Mouse (Mus musculus) spleen, adult 2 months (tissue): ENCODE data around the gene Pth2. TPM values are rescaled to one million over a fixed set of nuclear protein-coding genes. Genes with fewer than 3 reads are reported as not detected.

Source experiments
- DNase-seq, 2 experiments: peaks; one replicate each; pipeline versions ENCODE4 v3.0.0 to v3.0.0-alpha.2; 2012 to 2021; ENCODE audit warnings: low spot score in 2 of 2, low read depth in 1 of 2
- H3K27ac ChIP-seq: fragments of 200-500 bp; 2 replicates; pipeline ENCODE4 v1.5.1; 2012; ENCODE audit warnings: low read length, inconsistent platforms; ENCODE audit not compliant: insufficient read depth
- H3K27me3 ChIP-seq: fragments of 200-500 bp; 2 replicates; pipeline ENCODE4 v1.6.1; 2012; ENCODE audit warnings: mild to moderate bottlenecking, moderate library complexity, low read length, inconsistent platforms; ENCODE audit not compliant: control insufficient read depth, insufficient read depth
- H3K36me3 ChIP-seq: fragments of 200-500 bp; 2 replicates; pipeline ENCODE4 v1.6.1; 2012; ENCODE audit warnings: mild to moderate bottlenecking, low read length, inconsistent platforms; ENCODE audit not compliant: control insufficient read depth, insufficient read depth
- H3K4me1 ChIP-seq: fragments of 200-500 bp; 2 replicates; pipeline ENCODE4 v1.6.1; 2011; ENCODE audit warnings: inconsistent platforms; ENCODE audit not compliant: control insufficient read depth, insufficient read depth, insufficient read length
- H3K4me3 ChIP-seq: fragments of 200-500 bp; 2 replicates; pipeline ENCODE4 v1.5.1; 2011; ENCODE audit warnings: mild to moderate bottlenecking, inconsistent platforms; ENCODE audit not compliant: insufficient read depth, insufficient read length; ENCODE audit errors: extremely low read depth
- CTCF ChIP-seq: fragments of 200-500 bp; IDR thresholded peaks from 2 replicates; pipeline ENCODE4 v1.5.1; 2011; ENCODE audit warnings: mild to moderate bottlenecking, inconsistent platforms; ENCODE audit not compliant: insufficient read depth, insufficient read length, insufficient replicate concordance; ENCODE audit errors: extremely low read depth
- POLR2A ChIP-seq: fragments of 200-500 bp; IDR thresholded peaks from 2 replicates; pipeline ENCODE4 v1.6.1; 2011; ENCODE audit warnings: low read depth, low read length, inconsistent platforms
- WGBS: fragments of 180-500 bp; shearing (Covaris S2); methylation state at CpG from one replicate; pipeline ENCODE4 v1.1.7; 2018; 5-methylcytosine and 5-hydroxymethylcytosine counted together
- polyA plus RNA-seq: library from polyadenylated mRNA; depleted of rRNA; stranded (reverse); fragments of >200 nt; gene quantifications from 2 replicates; pipeline ENCODE4 v1.2.3, GENCODE M21; 2012

The Pth2 gene
- polyA plus RNA-seq, 1 experiment: not detected

GRCm38 (mm10) chr7:45191803-45192363, 11.1 kb downstream of the Pth2 start:
- WGBS: 49% methylated on average over 8 of the region's 8 CpGs
- H3K27ac ChIP-seq: no peak overlapping the region
- no peaks in the 10 kb centered on the region for H3K27me3 ChIP-seq
- no peaks in the 10 kb centered on the region for H3K36me3 ChIP-seq
- H3K4me3 ChIP-seq: no peak overlapping the region
- TF ChIP-seq CTCF (no peak), POLR2A (no peak)
- H3K4me1 ChIP-seq: no peaks in the 10 kb centered on the region
- no peak for DNase-seq

GRCm38 (mm10) chr7:45192585-45193310, 12.0 kb downstream of the Pth2 start:
- H3K27me3 ChIP-seq: no peaks in the 10 kb centered on the region
- H3K4me3 ChIP-seq: no peak overlapping the region
- TF ChIP-seq POLR2A: no peak
- TF ChIP-seq CTCF: no peak
- no peaks in the 10 kb centered on the region for H3K4me1 ChIP-seq
- no peaks in the 10 kb centered on the region for H3K36me3 ChIP-seq
- 85% methylated on average over 7 of the region's 7 CpGs for WGBS
- H3K27ac ChIP-seq: no peak overlapping the region
- DNase-seq: no peak

DNA sequence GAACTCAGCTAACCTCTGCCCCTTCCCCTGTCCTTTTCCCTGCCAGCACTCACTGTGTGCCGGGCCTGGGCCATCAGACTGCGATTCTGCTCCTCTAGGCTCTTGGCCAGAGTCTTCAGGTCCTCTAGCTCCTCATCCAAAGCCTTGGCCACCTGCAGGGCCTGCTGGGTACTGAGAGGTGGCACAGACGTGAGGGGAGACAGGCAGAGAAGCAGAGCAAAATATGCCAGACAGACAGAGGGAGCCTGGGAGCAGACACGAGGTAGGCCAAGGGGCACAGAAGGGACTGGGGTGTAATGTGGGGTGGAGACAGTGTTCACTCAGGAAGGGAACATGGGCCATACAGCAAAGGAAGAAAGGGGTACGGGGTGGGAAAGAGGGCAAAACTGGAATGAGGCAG, 12.6 kb downstream of the Pth2 start:
- Histone ChIP-seq H3K4me3 (no peak overlapping the region), H3K36me3 (no peaks in the 10 kb centered on the region), H3K4me1 (no peaks in the 10 kb centered on the region), H3K27ac (no peak overlapping the region), H3K27me3 (no peaks in the 10 kb centered on the region)
- TF ChIP-seq CTCF (no peak), POLR2A (no peak)
- WGBS: 58% methylated on average over 5 of the region's 5 CpGs
- no peak for DNase-seq

DNA sequence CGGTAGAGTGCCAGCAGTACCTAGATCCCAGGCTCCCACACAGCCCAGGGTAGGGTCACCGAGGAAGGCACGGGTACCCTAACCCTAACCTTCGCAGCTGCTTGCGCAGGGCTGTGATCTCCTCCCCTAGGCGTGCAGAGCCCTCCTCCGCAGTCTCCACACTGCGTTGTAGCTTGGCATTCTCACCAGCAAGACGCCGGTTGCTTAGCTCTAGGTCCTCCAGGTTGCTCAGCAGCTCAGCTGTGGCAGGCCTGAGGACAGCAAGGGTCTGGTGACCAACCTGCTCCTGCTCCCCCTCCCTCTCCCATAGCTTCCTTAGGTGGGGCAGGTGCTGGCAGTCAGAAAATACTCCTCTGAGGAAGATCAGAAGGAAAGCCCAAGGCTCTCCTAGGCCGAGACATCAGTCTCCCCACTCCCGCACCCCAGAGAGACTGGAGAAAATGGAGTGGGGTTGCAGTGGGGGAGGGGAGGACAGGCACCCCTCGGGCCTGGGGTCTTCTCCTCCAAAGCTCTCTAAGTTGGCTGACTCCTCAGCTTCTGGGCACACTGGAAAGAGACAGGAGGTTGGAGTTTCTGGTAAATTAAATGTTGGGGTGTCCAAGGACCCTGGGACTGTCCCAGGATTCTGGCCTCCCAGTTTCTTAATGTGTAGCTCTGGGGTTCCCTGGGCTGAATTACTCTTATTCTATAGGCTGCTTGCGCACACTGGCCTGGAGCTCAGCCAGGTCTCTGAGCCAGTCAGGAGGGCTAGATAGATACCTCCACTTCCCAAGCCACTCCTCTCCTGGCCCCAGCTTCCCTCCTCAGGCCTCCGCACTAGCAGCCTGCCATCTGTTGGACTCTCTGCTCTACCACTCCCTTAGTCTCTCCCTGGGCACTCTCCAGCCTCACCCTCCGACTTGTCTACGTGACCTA, 13.3 kb downstream of the Pth2 start:
- no peaks in the 10 kb centered on the region for H3K4me1 ChIP-seq
- no peak overlapping the region for H3K4me3 ChIP-seq
- H3K27ac ChIP-seq: no peak overlapping the region
- no peaks in the 10 kb centered on the region for H3K27me3 ChIP-seq
- no peak for DNase-seq
- H3K36me3 ChIP-seq: no peaks in the 10 kb centered on the region
- WGBS: 87% methylated on average over 17 of the region's 17 CpGs
- TF ChIP-seq CTCF (no peak), POLR2A (no peak)

- DNase-seq: no peak
- Histone ChIP-seq H3K27me3 (no peaks in the 10 kb centered on the region), H3K27ac (no peak overlapping the region), H3K4me1 (no peaks in the 10 kb centered on the region), H3K36me3 (no peaks in the 10 kb centered on the region), H3K4me3 (no peak overlapping the region)
- TF ChIP-seq CTCF: no peak
- no peak for TF ChIP-seq POLR2A
- 74% methylated on average over 13 of the region's 13 CpGs for WGBS
Observed at GRCm38 (mm10) chr7:45195341-45196175, 14.8 kb downstream of the Pth2 start.

DNA sequence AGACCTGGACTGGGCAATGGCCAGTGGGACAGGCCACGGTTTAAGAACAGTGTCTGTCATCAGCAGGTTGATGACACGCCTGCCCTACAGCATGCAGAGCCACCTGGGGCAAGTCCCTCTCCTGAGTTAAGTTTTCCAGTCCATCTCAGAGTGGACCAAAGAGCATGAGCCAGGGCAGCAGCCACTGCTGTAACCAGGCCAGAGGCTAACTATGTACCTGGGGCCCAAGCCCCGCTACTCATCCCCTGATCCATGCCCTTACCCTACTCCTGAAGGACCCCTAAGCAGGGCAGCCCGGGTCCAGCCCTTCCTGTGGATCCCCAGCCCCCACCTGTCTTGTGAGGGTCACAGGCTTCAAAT, 15.4 kb downstream of the Pth2 start:
- DNase-seq: no peak
- WGBS: 83% methylated on average over 4 of the region's 4 CpGs
- Histone ChIP-seq H3K36me3 (no peaks in the 10 kb centered on the region), H3K4me3 (no peak overlapping the region), H3K27ac (no peak overlapping the region), H3K4me1 (no peaks in the 10 kb centered on the region), H3K27me3 (no peaks in the 10 kb centered on the region)
- TF ChIP-seq POLR2A: no peak
- TF ChIP-seq CTCF: no peak
